Mouse (Mus musculus): ENCODE data around the gene Cfap57. TPM values are rescaled to one million over a fixed set of nuclear protein-coding genes. Genes with fewer than 3 reads are reported as not detected.
A peak's percentile ranks its signal among the peaks of the same experiment; 100 is the strongest.
"Not testable (repeated sequence)": the region's sequence is repeated elsewhere in the genome, so short reads cannot be mapped to it uniquely, and the experiment has no call there.

The Cfap57 gene
- total and polyA plus RNA-seq, 3 experiments = not detected

GRCm38 (mm10) chr4:118564062-118564925 lies 56.3 kb downstream of the Cfap57 start:
- H3K36me3 ChIP-seq (replicated peaks in 1 of 2; ENCODE audit: control insufficient read depth in 1 of 2, insufficient read depth in 1 of 2, low read length in 1 of 2) = no peaks in the 10 kb centered on the region
- no peak for DNase-seq (ENCODE audit: extremely low read depth)
- H3K27ac ChIP-seq (ENCODE audit: insufficient read depth, low read depth) = no peak overlapping the region
- H3K9ac ChIP-seq (ENCODE audit: insufficient read depth, low read depth) = no peak overlapping the region
- no peak for TF ChIP-seq RCOR1 (conservative IDR thresholded peaks at IDR 0.05; ENCODE audit: low read depth, low read length)
- no peak for TF ChIP-seq ZC3H11A (IDR thresholded peaks at IDR 0.05; ENCODE audit: low read depth, low read length)
- TF ChIP-seq CHD1 (IDR thresholded peaks at IDR 0.05; ENCODE audit: low read depth, low read length) = no peak
- no peak for TF ChIP-seq MYC (IDR thresholded peaks at IDR 0.05; ENCODE audit: low read depth, low read length)
- no peak for TF ChIP-seq SMC3 (IDR thresholded peaks at IDR 0.05; ENCODE audit: low read depth, low read length)
- TF ChIP-seq TCF12 (IDR thresholded peaks at IDR 0.05; ENCODE audit: low read depth, low read length) = no peak
- no peak for TF ChIP-seq NELFE (IDR thresholded peaks at IDR 0.05; ENCODE audit: low read depth, low read length)
- TF ChIP-seq ZKSCAN1 (IDR thresholded peaks at IDR 0.05; ENCODE audit: borderline replicate concordance, low read depth, low read length) = no peak
- no peak overlapping the region for H3K4me3 ChIP-seq (replicated peaks in 1 of 3; ENCODE audit: low read depth in 2 of 3, low read length in 2 of 3, poor library complexity in 1 of 3)
- peaks cover 89% of the 10 kb centered on the region for H3K27me3 ChIP-seq (replicated peaks)
- no peaks in the 10 kb centered on the region for H3K4me1 ChIP-seq (ENCODE audit: control insufficient read depth in 1 of 2, insufficient read depth in 2 of 2)
- dilution Hi-C loops (cut with MboI; ENCODE audit: extremely low pct_ligation_motif_present, extremely low pct_unique_long_range_greater_than_20kb, low sequenced_read_pairs) = no loop called here
- H3K79me2 ChIP-seq (replicated peaks; ENCODE audit: control insufficient read depth, extremely low read depth, insufficient read depth, poor library complexity, severe bottlenecking) = no peaks in the 10 kb centered on the region
- H3K4me2 ChIP-seq (ENCODE audit: insufficient read depth, low read depth, poor library complexity, severe bottlenecking) = no peak overlapping the region
- H3K9me3 ChIP-seq (replicated peaks; ENCODE audit: low read length) = peaks cover 4% of the 10 kb centered on the region
- in situ Hi-C loops (cut with MboI; ENCODE audit: low pct_ligation_motif_present, low pct_unique_long_range_greater_than_20kb, low sequenced_read_pairs) = loop anchor here (10.0 kb wide), 1 partner anchor 339 kb away; no protein-coding TSS in a partner anchor

GRCm38 (mm10) chr4:118553039-118553649 lies 67.4 kb downstream of the Cfap57 start:
- dilution Hi-C loops (cut with MboI; ENCODE audit: extremely low pct_ligation_motif_present, extremely low pct_unique_long_range_greater_than_20kb, low sequenced_read_pairs) (no loop called here), in situ Hi-C loops (cut with MboI; ENCODE audit: low pct_ligation_motif_present, low pct_unique_long_range_greater_than_20kb, low sequenced_read_pairs) (no loop called here)
- no peak overlapping the region for H3K4me3 ChIP-seq (replicated peaks in 1 of 3; ENCODE audit: low read depth in 2 of 3, low read length in 2 of 3, poor library complexity in 1 of 3)
- no peak for DNase-seq (ENCODE audit: extremely low read depth)
- H3K27ac ChIP-seq (ENCODE audit: insufficient read depth, low read depth) = no peak overlapping the region
- H3K4me2 ChIP-seq (ENCODE audit: insufficient read depth, low read depth, poor library complexity, severe bottlenecking) = no peak overlapping the region
- no peak overlapping the region for H3K9ac ChIP-seq (ENCODE audit: insufficient read depth, low read depth)
- H3K9me3 ChIP-seq (replicated peaks; ENCODE audit: low read length) = peaks cover 3% of the 10 kb centered on the region
- no peaks in the 10 kb centered on the region for H3K36me3 ChIP-seq (replicated peaks in 1 of 2; ENCODE audit: control insufficient read depth in 1 of 2, insufficient read depth in 1 of 2, low read length in 1 of 2)
- H3K4me1 ChIP-seq (ENCODE audit: control insufficient read depth in 1 of 2, insufficient read depth in 2 of 2) = no peaks in the 10 kb centered on the region
- peaks cover 77% of the 10 kb centered on the region for H3K27me3 ChIP-seq (replicated peaks)
- TF ChIP-seq MAZ (IDR thresholded peaks at IDR 0.05; ENCODE audit: low read depth, low read length) (no peak), ETS1 (conservative IDR thresholded peaks at IDR 0.05; ENCODE audit: low read depth, low read length) (no peak), BHLHE40 (IDR thresholded peaks at IDR 0.05; ENCODE audit: low read depth, low read length) (no peak)
- H3K79me2 ChIP-seq (replicated peaks; ENCODE audit: control insufficient read depth, extremely low read depth, insufficient read depth, poor library complexity, severe bottlenecking) = no peaks in the 10 kb centered on the region

- H3K27ac ChIP-seq (ENCODE audit: insufficient read depth, low read depth); H3K4me2 ChIP-seq (ENCODE audit: insufficient read depth, low read depth, poor library complexity, severe bottlenecking); H3K4me1 ChIP-seq (ENCODE audit: control insufficient read depth in 1 of 2, insufficient read depth in 2 of 2); H3K9me3 ChIP-seq (replicated peaks; ENCODE audit: low read length); H3K36me3 ChIP-seq (replicated peaks in 1 of 2; ENCODE audit: control insufficient read depth in 1 of 2, insufficient read depth in 1 of 2, low read length in 1 of 2); H3K9ac ChIP-seq (ENCODE audit: insufficient read depth, low read depth); dilution Hi-C loops (cut with MboI; ENCODE audit: extremely low pct_ligation_motif_present, extremely low pct_unique_long_range_greater_than_20kb, low sequenced_read_pairs); H3K79me2 ChIP-seq (replicated peaks; ENCODE audit: control insufficient read depth, extremely low read depth, insufficient read depth, poor library complexity, severe bottlenecking); H3K4me3 ChIP-seq (replicated peaks in 1 of 3; ENCODE audit: low read depth in 2 of 3, low read length in 2 of 3, poor library complexity in 1 of 3): not testable (repeated sequence)
- DNase-seq (ENCODE audit: extremely low read depth) = peak; percentile 23
- H3K27me3 ChIP-seq (replicated peaks) = peaks cover 77% of the 10 kb centered on the region
- in situ Hi-C loops (cut with MboI; ENCODE audit: low pct_ligation_motif_present, low pct_unique_long_range_greater_than_20kb, low sequenced_read_pairs) = loop anchor here (10.0 kb wide), 1 partner anchor 63 kb away; no protein-coding TSS in a partner anchor
These were observed 72.5 kb downstream of the Cfap57 start for GRCm38 (mm10) chr4:118548130-118548480.

- H3K27me3 ChIP-seq (replicated peaks) = peaks cover 78% of the 10 kb centered on the region
- dilution Hi-C loops (cut with MboI; ENCODE audit: extremely low pct_ligation_motif_present, extremely low pct_unique_long_range_greater_than_20kb, low sequenced_read_pairs) = not testable (repeated sequence)
These were observed 73.0 kb downstream of the Cfap57 start for GRCm38 (mm10) chr4:118547424-118548129.

More at GRCm38 (mm10) chr4:118547424-118548129, 73.0 kb downstream of the Cfap57 start:
- H3K9ac ChIP-seq (ENCODE audit: insufficient read depth, low read depth); DNase-seq (ENCODE audit: extremely low read depth); H3K4me1 ChIP-seq (ENCODE audit: control insufficient read depth in 1 of 2, insufficient read depth in 2 of 2); H3K27ac ChIP-seq (ENCODE audit: insufficient read depth, low read depth); H3K9me3 ChIP-seq (replicated peaks; ENCODE audit: low read length); H3K4me2 ChIP-seq (ENCODE audit: insufficient read depth, low read depth, poor library complexity, severe bottlenecking); H3K36me3 ChIP-seq (replicated peaks in 1 of 2; ENCODE audit: control insufficient read depth in 1 of 2, insufficient read depth in 1 of 2, low read length in 1 of 2); H3K79me2 ChIP-seq (replicated peaks; ENCODE audit: control insufficient read depth, extremely low read depth, insufficient read depth, poor library complexity, severe bottlenecking); H3K4me3 ChIP-seq (replicated peaks in 1 of 3; ENCODE audit: low read depth in 2 of 3, low read length in 2 of 3, poor library complexity in 1 of 3): not testable (repeated sequence)
- in situ Hi-C loops (cut with MboI; ENCODE audit: low pct_ligation_motif_present, low pct_unique_long_range_greater_than_20kb, low sequenced_read_pairs) = loop anchor here (10.0 kb wide), 1 partner anchor 63 kb away; no protein-coding TSS in a partner anchor
